Mouse (Mus musculus) CH12.LX (cell line): Measurements from ENCODE around the gene Arhgef40.

Source experiments
- BHLHE40 ChIP-seq: IDR thresholded peaks from 2 replicates; pipeline ENCODE4 v1.6.1; 2011; ENCODE audit warnings: mild to moderate bottlenecking, low read depth, low read length, improper control_type of control experiment
- CHD2 ChIP-seq: IDR thresholded peaks from 2 replicates; pipeline ENCODE4 v1.6.1; 2011; ENCODE audit warnings: low read length, improper control_type of control experiment
- CTCF ChIP-seq, 2 experiments: IDR thresholded peaks in 1 of 2; conservative IDR thresholded peaks in 1 of 2; 2 replicates each; pipeline ENCODE4 v1.5.1; 2011 to 2012; ENCODE audit warnings: low read depth in 2 of 2, low read length in 2 of 2, improper control_type of control experiment in 1 of 2, inconsistent platforms in 1 of 2, mild to moderate bottlenecking in 1 of 2, moderate library complexity in 1 of 2
- EP300 ChIP-seq: IDR thresholded peaks from 2 replicates; pipeline ENCODE4 v1.6.1; 2011; ENCODE audit warnings: low read length, improper control_type of control experiment
- MAFK ChIP-seq: IDR thresholded peaks from 2 replicates; pipeline ENCODE4 v1.6.1; 2011; ENCODE audit warnings: low read length, improper control_type of control experiment; ENCODE audit not compliant: insufficient replicate concordance
- MAX ChIP-seq: IDR thresholded peaks from 2 replicates; pipeline ENCODE4 v1.6.1; 2011; ENCODE audit warnings: low read length, improper control_type of control experiment
- MYC ChIP-seq: IDR thresholded peaks from 2 replicates; pipeline ENCODE4 v1.6.1; 2011; ENCODE audit warnings: low read depth, mild to moderate bottlenecking, improper control_type of control experiment, low read length
- POLR2A ChIP-seq: IDR thresholded peaks from 2 replicates; pipeline ENCODE4 v1.6.1; 2011; ENCODE audit warnings: low read depth, mild to moderate bottlenecking, improper control_type of control experiment, low read length
- POLR2AphosphoS2 ChIP-seq: IDR thresholded peaks from 2 replicates; pipeline ENCODE4 v1.6.1; 2011; ENCODE audit warnings: low read depth, low read length, improper control_type of control experiment
- RAD21 ChIP-seq: IDR thresholded peaks from 2 replicates; pipeline ENCODE4 v1.6.1; 2011; ENCODE audit warnings: low read depth, mild to moderate bottlenecking, low read length, improper control_type of control experiment, moderate library complexity
- RCOR1 ChIP-seq: conservative IDR thresholded peaks from 2 replicates; pipeline ENCODE4 v1.6.1; 2012; ENCODE audit warnings: low read depth, mild to moderate bottlenecking, inconsistent platforms, low read length, improper control_type of control experiment
- USF2 ChIP-seq: conservative IDR thresholded peaks from 2 replicates; pipeline ENCODE4 v1.6.1; 2011; ENCODE audit warnings: low read depth, low read length, improper control_type of control experiment
- ZKSCAN1 ChIP-seq: IDR thresholded peaks from 2 replicates; pipeline ENCODE4 v1.6.1; 2012; ENCODE audit warnings: low read depth, inconsistent platforms, low read length, improper control_type of control experiment, borderline replicate concordance
- ZNF384 ChIP-seq: IDR thresholded peaks from 2 replicates; pipeline ENCODE4 v1.6.1; 2012; ENCODE audit warnings: low read depth, low read length, improper control_type of control experiment, inconsistent platforms

DNA sequence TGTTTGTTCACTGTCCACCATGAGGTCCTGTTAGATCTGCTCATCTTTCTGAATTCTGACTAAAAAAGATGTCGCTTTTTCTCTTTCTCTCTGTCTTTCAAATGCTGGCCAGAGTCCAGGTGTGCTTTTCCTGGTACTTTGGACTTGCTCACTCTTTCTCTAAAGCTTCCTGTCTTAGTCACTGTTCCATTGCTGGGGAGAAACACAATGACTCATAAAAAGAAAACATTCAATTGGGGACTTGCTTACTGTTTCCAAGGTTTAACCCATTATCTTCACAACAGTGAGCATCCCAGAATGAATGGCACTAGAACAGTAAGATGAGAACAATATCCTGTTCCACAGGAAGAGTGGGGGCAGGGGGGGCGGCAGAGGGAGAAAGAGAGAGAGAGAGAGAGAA is 24.2 kb upstream of the Arhgef40 start:
- TF ChIP-seq MYC, result no peak
- no peak for TF ChIP-seq MAFK
- TF ChIP-seq POLR2A, result no peak
- no peak for TF ChIP-seq CTCF (conservative IDR thresholded peaks at IDR 0.05 in 1 of 2, IDR thresholded peaks at IDR 0.05 in 1 of 2; ENCODE audit: low read depth in 2 of 2, low read length in 2 of 2)
- no peak for TF ChIP-seq CHD2
- no peak for TF ChIP-seq MAX
- no peak for TF ChIP-seq BHLHE40
- TF ChIP-seq RCOR1, result no peak
- TF ChIP-seq USF2, result no peak
- no peak for TF ChIP-seq ZNF384
- TF ChIP-seq ZKSCAN1, result no peak
- no peak for TF ChIP-seq POLR2AphosphoS2
- no peak for TF ChIP-seq RAD21
- TF ChIP-seq EP300, result no peak
